Mouse (Mus musculus): ENCODE measurements around the gene Crispld2.

DNA sequence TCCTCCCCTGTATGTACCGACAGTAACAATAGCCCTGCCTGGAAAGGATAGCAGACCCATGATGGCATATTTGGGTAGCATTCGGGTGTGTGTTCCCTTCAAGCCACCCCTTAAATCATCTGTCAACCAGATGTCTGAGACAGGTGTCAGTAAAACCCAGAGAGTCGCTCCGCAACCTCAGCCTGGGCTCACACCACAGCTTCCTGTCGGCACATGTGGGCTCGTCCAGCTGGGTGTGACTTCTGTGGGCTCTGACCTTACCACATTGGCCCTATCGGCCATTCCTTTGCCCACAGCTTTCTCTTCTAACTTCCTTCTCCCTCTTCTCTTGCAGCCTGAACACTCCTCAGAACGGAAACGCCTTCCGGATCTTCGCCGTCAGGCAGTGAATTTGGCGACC lies 57.7 kb downstream of the Crispld2 start:
- 0 out of 2 replicates have a peak, but pooled peaks have one; percentile 26 for TF ChIP-seq POLR2A (IDR thresholded peaks at IDR 0.05; ENCODE audit: control insufficient read depth, extremely low read depth, insufficient read depth, low read length, poor library complexity)
- TF ChIP-seq CTCF (IDR thresholded peaks at IDR 0.05; ENCODE audit: borderline replicate concordance, control insufficient read depth, extremely low read depth, insufficient read depth, low read length, poor library complexity) = 0 out of 2 replicates have a peak, but pooled peaks have one; percentile 14
